Mouse (Mus musculus) myocyte (in vitro differentiated cells): ENCODE data around the gene Gsk3b. TPM values are rescaled to one million over a fixed set of nuclear protein-coding genes. Genes with fewer than 3 reads are reported as not detected.

Source experiments
- H3K27me3 ChIP-seq: one replicate; pipeline ENCODE4 v1.6.1; 2011; ENCODE audit not compliant: control insufficient read depth, insufficient read depth, insufficient read length
- H3K36me3 ChIP-seq: one replicate; pipeline ENCODE4 v1.6.1; 2011; ENCODE audit not compliant: control insufficient read depth, insufficient read depth
- H3K4me2 ChIP-seq: one replicate; pipeline ENCODE4 v1.6.1; 2011; ENCODE audit warnings: low read depth, control low read depth
- H3K4me3 ChIP-seq: one replicate; pipeline ENCODE4 v1.5.1; 2011; ENCODE audit warnings: mild to moderate bottlenecking, control low read depth, moderate library complexity
- H3K79me2 ChIP-seq: one replicate; pipeline ENCODE4 v1.6.1; 2011; ENCODE audit not compliant: control insufficient read depth, insufficient read depth
- H3ac ChIP-seq: one replicate; pipeline ENCODE4 v1.6.1; 2011; ENCODE audit not compliant: control insufficient read depth, insufficient read length
- CEBPB ChIP-seq: IDR thresholded peaks from 2 replicates; pipeline ENCODE4 v1.6.1; 2011; ENCODE audit warnings: mild to moderate bottlenecking, moderate library complexity; ENCODE audit not compliant: poor library complexity, insufficient read depth, severe bottlenecking
- E2F4 ChIP-seq: IDR thresholded peaks from one replicate; pipeline ENCODE4 v1.6.1; 2011; ENCODE audit warnings: mild to moderate bottlenecking, control low read depth, moderate library complexity; ENCODE audit not compliant: insufficient read depth
- MAX ChIP-seq: IDR thresholded peaks from one replicate; pipeline ENCODE4 v1.6.1; 2011; ENCODE audit warnings: low read depth, mild to moderate bottlenecking, control low read depth
- MYOD1 ChIP-seq, 3 experiments: IDR thresholded peaks; one replicate each; pipeline ENCODE4 v1.6.1; 2011; ENCODE audit warnings: control low read depth in 2 of 3, low read depth in 2 of 3, mild to moderate bottlenecking in 2 of 3, moderate library complexity in 1 of 3; ENCODE audit not compliant: insufficient read length in 2 of 3, control insufficient read depth in 1 of 3
- MYOG ChIP-seq, 3 experiments: IDR thresholded peaks; one replicate each; pipeline ENCODE4 v1.6.1; 2011; ENCODE audit warnings: control low read depth in 2 of 3, low read depth in 2 of 3, mild to moderate bottlenecking in 2 of 3; ENCODE audit not compliant: insufficient read length in 2 of 3, control insufficient read depth in 1 of 3, insufficient read depth in 1 of 3
- POLR2A ChIP-seq: IDR thresholded peaks from one replicate; pipeline ENCODE4 v1.6.1; 2011; ENCODE audit warnings: low read depth, mild to moderate bottlenecking, control low read depth, moderate library complexity; ENCODE audit not compliant: insufficient read length
- POLR2AphosphoS2 ChIP-seq: IDR thresholded peaks from one replicate; pipeline ENCODE4 v1.6.1; 2011; ENCODE audit warnings: low read depth, control low read depth; ENCODE audit not compliant: insufficient read length
- REST ChIP-seq: IDR thresholded peaks from one replicate; pipeline ENCODE4 v1.6.1; 2011; ENCODE audit warnings: mild to moderate bottlenecking, control low read depth, moderate library complexity; ENCODE audit not compliant: insufficient read depth, insufficient read length
- SRF ChIP-seq: IDR thresholded peaks from one replicate; pipeline ENCODE4 v1.6.1; 2011; ENCODE audit warnings: low read depth; ENCODE audit not compliant: control insufficient read depth, insufficient read length
- TCF12 ChIP-seq: IDR thresholded peaks from one replicate; pipeline ENCODE4 v1.6.1; 2011; ENCODE audit warnings: mild to moderate bottlenecking, control low read depth; ENCODE audit not compliant: poor library complexity, insufficient read depth, severe bottlenecking
- TCF3 ChIP-seq: IDR thresholded peaks from one replicate; pipeline ENCODE4 v1.6.1; 2011; ENCODE audit warnings: low read depth, control low read depth; ENCODE audit not compliant: insufficient read length
- USF1 ChIP-seq: IDR thresholded peaks from one replicate; pipeline ENCODE4 v1.6.1; 2011; ENCODE audit warnings: low read depth, mild to moderate bottlenecking, control low read depth, moderate library complexity
- polyA plus RNA-seq: library from polyadenylated mRNA; unstranded; fragments of >200 nt; fragmentation: generic; extraction: Trizol; gene quantifications from one replicate; pipeline ENCODE4 v1.2.1, GENCODE M21; 2012; ENCODE audit warnings: missing spikeins

Gene Gsk3b
- polyA plus RNA-seq, 1 experiment = 18.7 TPM

DNA sequence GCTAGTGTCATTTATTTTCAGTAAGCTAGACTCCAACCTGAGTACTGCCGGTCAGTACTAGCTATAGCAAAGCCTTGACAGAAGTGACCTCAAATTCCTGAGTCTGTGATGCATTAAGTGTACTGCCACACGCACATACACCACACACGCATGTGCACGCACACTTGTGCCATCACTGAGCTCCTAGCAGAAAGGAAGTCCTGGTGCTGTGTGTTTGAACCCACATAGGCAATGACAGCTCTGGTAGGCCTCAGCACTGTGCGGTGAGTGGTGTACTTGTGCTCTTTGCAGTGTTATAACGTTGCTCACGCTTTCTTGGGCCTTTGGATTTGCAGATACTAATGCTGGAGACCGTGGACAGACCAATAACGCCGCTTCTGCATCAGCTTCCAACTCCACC lies 151.4 kb downstream of the Gsk3b start:
- no peaks in the 10 kb centered on the region for H3K27me3 ChIP-seq
- H3K4me2 ChIP-seq = no peak overlapping the region
- H3K4me3 ChIP-seq = no peak overlapping the region
- H3K36me3 ChIP-seq = peaks cover 19% of the 10 kb centered on the region
- no peaks in the 10 kb centered on the region for H3K79me2 ChIP-seq
- no peak overlapping the region for H3ac ChIP-seq
- TF ChIP-seq TCF3 = no peak
- peak; percentile 60 for TF ChIP-seq POLR2AphosphoS2

- H3K27me3 ChIP-seq = no peaks in the 10 kb centered on the region
- no peak overlapping the region for H3ac ChIP-seq
- no peak overlapping the region for H3K4me3 ChIP-seq
- H3K36me3 ChIP-seq = peaks cover 13% of the 10 kb centered on the region
- H3K79me2 ChIP-seq = no peaks in the 10 kb centered on the region
- TF ChIP-seq MYOG (IDR thresholded peaks at IDR 0.05; ENCODE audit: control insufficient read depth in 1 of 3, insufficient read depth in 1 of 3, insufficient read length in 2 of 3, low read depth in 2 of 3) (no peak), SRF (no peak), USF1 (no peak), TCF12 (no peak), E2F4 (no peak), MYOD1 (IDR thresholded peaks at IDR 0.05; ENCODE audit: control insufficient read depth in 1 of 3, insufficient read length in 2 of 3, low read depth in 2 of 3) (no peak), MAX (no peak), CEBPB (no peak), POLR2AphosphoS2 (no peak), POLR2A (no peak)
- H3K4me2 ChIP-seq = no peak overlapping the region
These were observed 155.3 kb downstream of the Gsk3b start for GRCm38 (mm10) chr16:38244111-38244510.

- no peak overlapping the region for H3K4me3 ChIP-seq
- no peak overlapping the region for H3ac ChIP-seq
- no peak overlapping the region for H3K4me2 ChIP-seq
- TF ChIP-seq MYOG (IDR thresholded peaks at IDR 0.05; ENCODE audit: control insufficient read depth in 1 of 3, insufficient read depth in 1 of 3, insufficient read length in 2 of 3, low read depth in 2 of 3) = no peak
- no peak for TF ChIP-seq USF1
- TF ChIP-seq TCF12 = no peak
- TF ChIP-seq SRF = no peak
- TF ChIP-seq MYOD1 (IDR thresholded peaks at IDR 0.05; ENCODE audit: control insufficient read depth in 1 of 3, insufficient read length in 2 of 3, low read depth in 2 of 3) = no peak
- no peak for TF ChIP-seq POLR2A
- TF ChIP-seq MAX = no peak
- no peak for TF ChIP-seq E2F4
- TF ChIP-seq CEBPB = no peak
- TF ChIP-seq POLR2AphosphoS2 = no peak
- no peak for TF ChIP-seq REST
- no peak for TF ChIP-seq TCF3
- peaks cover 9% of the 10 kb centered on the region for H3K36me3 ChIP-seq
- no peaks in the 10 kb centered on the region for H3K79me2 ChIP-seq
- H3K27me3 ChIP-seq = no peaks in the 10 kb centered on the region
These were observed 156.6 kb downstream of the Gsk3b start for GRCm38 (mm10) chr16:38245379-38245778.

GRCm38 (mm10) chr16:38245849-38246585 lies 157.2 kb downstream of the Gsk3b start:
- no peaks in the 10 kb centered on the region for H3K27me3 ChIP-seq
- no peak overlapping the region for H3K4me3 ChIP-seq
- peak overlapping the region; percentile 8 for H3K4me2 ChIP-seq
- H3K79me2 ChIP-seq = no peaks in the 10 kb centered on the region
- no peak overlapping the region for H3ac ChIP-seq
- peak in 2 of 3 experiments; percentile 79 to 89 for TF ChIP-seq MYOD1 (IDR thresholded peaks at IDR 0.05; ENCODE audit: control insufficient read depth in 1 of 3, insufficient read length in 2 of 3, low read depth in 2 of 3)
- TF ChIP-seq USF1 = peak; percentile 75
- no peak for TF ChIP-seq POLR2A
- no peak for TF ChIP-seq REST
- TF ChIP-seq MYOG (IDR thresholded peaks at IDR 0.05; ENCODE audit: control insufficient read depth in 1 of 3, insufficient read depth in 1 of 3, insufficient read length in 2 of 3, low read depth in 2 of 3) = no peak
- no peak for TF ChIP-seq E2F4
- no peak for TF ChIP-seq TCF12
- TF ChIP-seq POLR2AphosphoS2 = peak; percentile 52
- TF ChIP-seq MAX = no peak
- H3K36me3 ChIP-seq = peaks cover 9% of the 10 kb centered on the region

DNA sequence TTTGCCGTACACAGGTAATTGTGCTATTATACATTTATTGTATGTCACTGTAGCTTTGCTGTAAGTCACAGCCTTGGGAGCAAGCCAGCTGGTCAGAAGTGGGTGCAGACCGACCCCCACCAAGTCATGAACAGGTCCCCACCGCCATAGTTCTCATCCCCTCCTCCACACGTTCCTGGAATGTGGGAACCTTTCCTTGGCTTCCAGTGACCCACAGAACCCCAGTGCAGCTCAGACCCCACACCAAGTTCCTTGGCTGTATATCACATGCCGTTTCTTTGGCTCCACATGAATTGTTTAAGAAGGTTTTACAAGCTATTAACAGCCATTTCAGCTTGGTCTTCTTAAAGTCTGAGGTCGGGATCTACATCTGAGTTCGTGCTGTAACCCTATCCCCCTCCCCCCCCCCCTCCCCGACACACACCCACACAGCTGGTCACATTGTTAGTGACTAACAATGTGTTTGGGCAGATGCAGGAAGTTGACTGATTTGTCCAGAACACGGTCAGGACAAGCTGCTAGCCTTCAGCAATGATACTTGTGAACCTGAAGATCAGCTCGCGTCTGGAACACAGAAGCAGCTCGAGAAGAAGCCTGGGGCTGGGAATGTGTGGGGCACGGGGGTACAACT lies 159.6 kb downstream of the Gsk3b start:
- Histone ChIP-seq H3K4me2 (peak overlapping the region; percentile 97), H3K79me2 (no peaks in the 10 kb centered on the region), H3K4me3 (peak overlapping the region; percentile 3), H3K27me3 (no peaks in the 10 kb centered on the region), H3ac (no peak overlapping the region), H3K36me3 (no peaks in the 10 kb centered on the region)
- TF ChIP-seq POLR2AphosphoS2 = peak; percentile 57
- no peak for TF ChIP-seq TCF12
- TF ChIP-seq E2F4 = no peak
- TF ChIP-seq MYOD1 (IDR thresholded peaks at IDR 0.05; ENCODE audit: control insufficient read depth in 1 of 3, insufficient read length in 2 of 3, low read depth in 2 of 3) = peak in 2 of 3 experiments; percentile 42 to 65
- TF ChIP-seq POLR2A = peak; percentile 57
- TF ChIP-seq CEBPB = no peak
- TF ChIP-seq REST = no peak
- TF ChIP-seq MYOG (IDR thresholded peaks at IDR 0.05; ENCODE audit: control insufficient read depth in 1 of 3, insufficient read depth in 1 of 3, insufficient read length in 2 of 3, low read depth in 2 of 3) = no peak
